Comparison of ENCODE assay signal across 21 mouse cellular contexts in genomic region chr16:57191214-57191613, GRCm38 (mm10). TPM values are rescaled to one million over a fixed set of nuclear protein-coding genes. Genes with fewer than 3 reads are reported as not detected.
DNase-seq lines count a peak whose midpoint lies in the region; ATAC-seq and TF ChIP-seq lines count a peak whose summit lies in the region.
"Had no signal": no experiment of that assay in that cellular context is flagged by ENCODE, and none has a peak within 500 bp of the region (broad histone marks: within the 10 kb centered on the region; RNA-seq: fewer than 3 reads in every experiment).

No protein-coding gene starts in this region.

- intact Hi-C loops in heart, postnatal 36 days (cut with DNase I), result no loop called here

- no peak overlapping the region for H3K27ac ChIP-seq in midbrain, embryonic 12.5 days (replicated peaks)
- H3K27ac ChIP-seq in midbrain, postnatal 0 days (ENCODE audit: low read depth, low read length), result no peak overlapping the region
- peak overlapping the region; percentile 78; the same call in 1 of the 2 replicates for H3K27ac ChIP-seq in testis, adult 2 months (ENCODE audit: control insufficient read depth, insufficient read depth, low read depth, low read length)

- 0 out of 2 replicates have a peak, but pooled peaks have one; percentile 23 for ATAC-seq in midbrain, embryonic 12.5 days (ENCODE audit: low FRiP score, low read depth)
- no peak for ATAC-seq in midbrain, postnatal 0 days (ENCODE audit: low FRiP score)
- ATAC-seq: activated CD4-positive, CD25-positive, alpha-beta regulatory T cell, adult 4 months; CD4-positive, CD25-positive, alpha-beta regulatory T cell, adult 4 months; Patski had no signal

- H3K4me3 ChIP-seq in midbrain, embryonic 12.5 days, result no peak overlapping the region
- H3K4me3 ChIP-seq in midbrain, postnatal 0 days (ENCODE audit: low read depth, low read length), result no peak overlapping the region
- peak overlapping the region; percentile 92 for H3K4me3 ChIP-seq in testis, adult 2 months (ENCODE audit: control insufficient read depth, low read depth, low read length)

- peaks cover 23% of the 10 kb centered on the region for H3K36me3 ChIP-seq in midbrain, embryonic 12.5 days
- peaks cover 27% of the 10 kb centered on the region; the same call in 1 of the 2 replicates for H3K36me3 ChIP-seq in midbrain, postnatal 0 days (ENCODE audit: insufficient read depth, low read length)
- H3K36me3 ChIP-seq in testis, adult 2 months (ENCODE audit: control insufficient read depth, insufficient read depth, low read length), result peaks cover 6% of the 10 kb centered on the region

- DNase-seq in heart, adult 11 months, result peak; percentile 71
- no peak for DNase-seq in heart, postnatal 36 days
- DNase-seq in midbrain, postnatal 0 days (ENCODE audit: low spot score), result no peak
- no peak for DNase-seq in testis, postnatal 14 days (ENCODE audit: low spot score)
- DNase-seq: adrenal gland, adult 2 months; adrenal gland, adult 8-10 months; adrenal gland, postnatal 10 days; adrenal gland, postnatal 14 days; adrenal gland, postnatal 25 days; adrenal gland, postnatal 36 days; B cell, adult 2 months; cerebellum, adult 11 months; cerebellum, adult 11-12 months; cerebellum, adult 18-20 months had no signal

- TF ChIP-seq POLR2A in testis, adult 2 months (IDR thresholded peaks at IDR 0.05; ENCODE audit: control insufficient read depth, low read depth, low read length), result peak; percentile 67; the same call in 1 of the 2 replicates

- H3K4me1 ChIP-seq in midbrain, embryonic 12.5 days, result no peaks in the 10 kb centered on the region
- H3K4me1 ChIP-seq in midbrain, postnatal 0 days (ENCODE audit: insufficient read depth, low read length), result no peaks in the 10 kb centered on the region
- no peaks in the 10 kb centered on the region for H3K4me1 ChIP-seq in testis, adult 2 months (ENCODE audit: control insufficient read depth, insufficient read depth, low read length)

- 89% methylated on average over 14 of the region's 14 CpGs for WGBS in midbrain, embryonic 12.5 days
- WGBS in midbrain, postnatal 0 days, result 87% methylated on average over 14 of the region's 14 CpGs

- H3K4me2 ChIP-seq in midbrain, embryonic 12.5 days (replicated peaks), result no peak overlapping the region
- no peak overlapping the region for H3K4me2 ChIP-seq in midbrain, postnatal 0 days (ENCODE audit: low read depth, low read length, poor library complexity, severe bottlenecking)

- no peaks in the 10 kb centered on the region for H3K27me3 ChIP-seq in midbrain, embryonic 12.5 days
- H3K27me3 ChIP-seq in midbrain, postnatal 0 days (ENCODE audit: insufficient read depth, low read length), result no peaks in the 10 kb centered on the region
- H3K27me3 ChIP-seq in testis, adult 2 months (ENCODE audit: control insufficient read depth, insufficient read depth, low read length), result no peaks in the 10 kb centered on the region
- H3K27me3 ChIP-seq: CH12.LX, Patski had no signal

- no peak for TF ChIP-seq CTCF in midbrain, postnatal 0 days (IDR thresholded peaks at IDR 0.05)
- TF ChIP-seq CTCF in testis, adult 2 months (IDR thresholded peaks at IDR 0.05; ENCODE audit: control insufficient read depth, insufficient read depth, insufficient replicate concordance, low read depth, low read length), result no peak

- H3K9ac ChIP-seq in midbrain, embryonic 12.5 days (replicated peaks), result no peak overlapping the region
- no peak overlapping the region for H3K9ac ChIP-seq in midbrain, postnatal 0 days (replicated peaks; ENCODE audit: low read length, poor library complexity, severe bottlenecking)

- H3K9me3 ChIP-seq in midbrain, embryonic 12.5 days, result no peaks in the 10 kb centered on the region
- no peaks in the 10 kb centered on the region for H3K9me3 ChIP-seq in midbrain, postnatal 0 days (ENCODE audit: low read length)
- H3K9me3 ChIP-seq: G1E had no signal

RNA-seq across cellular contexts. Expression of gene Nit2, which starts 24.1 kb away (rescaled TPM):
- total RNA-seq in heart, postnatal 36 days (2021), result 10 to 100 TPM; 34.8 to 35.3 TPM
- polyA plus RNA-seq in midbrain, embryonic 12.5 days (2016; fragmentation: Nextera tagmentation; extraction: Ambion mirVana), result 37.4 and 41.7 TPM in 2 replicates
- 19.7 and 30.3 TPM in 2 replicates for total RNA-seq in midbrain, postnatal 0 days (2014; rRNA removed)
- 55.4 and 59.8 TPM in 2 replicates for polyA plus RNA-seq in midbrain, postnatal 0 days (2015; fragmentation: Nextera tagmentation; extraction: Ambion mirVana)
- polyA plus RNA-seq in testis, adult 2 months (2012; rRNA removed), result 6.0 and 6.1 TPM in 2 replicates

RNA-seq across cellular contexts. Expression of gene Tbc1d23, which starts 40.1 kb away (rescaled TPM):
- total RNA-seq in heart, postnatal 36 days (2021), result 10 to 100 TPM; 25.1 to 25.4 TPM
- polyA plus RNA-seq in midbrain, embryonic 12.5 days (2016; fragmentation: Nextera tagmentation; extraction: Ambion mirVana), result 29.7 and 30.0 TPM in 2 replicates
- 66.1 and 78.3 TPM in 2 replicates for total RNA-seq in midbrain, postnatal 0 days (2014; rRNA removed)
- 31.3 and 36.9 TPM in 2 replicates for polyA plus RNA-seq in midbrain, postnatal 0 days (2015; fragmentation: Nextera tagmentation; extraction: Ambion mirVana)
- polyA plus RNA-seq in testis, adult 2 months (2012; rRNA removed), result 26.9 and 28.0 TPM in 2 replicates
